Mouse (Mus musculus) layer of hippocampus, postnatal 10 days (tissue): ENCODE measurements at regions not wholly inside any gene's neighbourhood (a gene's known extent, or its start where the extent isn't known, plus 50 kb on each side); places are given as distances from the start of the nearest gene placed in this dataset.
"Not testable (repeated sequence)": the region's sequence is repeated elsewhere in the genome, so short reads cannot be mapped to it uniquely, and the experiment has no call there.

ENCODE experiments used
- DNase-seq, 2 experiments: peaks; one replicate each; pipeline ENCODE4 v3.0.0; 2021; ENCODE audit warnings: low spot score in 2 of 2

DNA sequence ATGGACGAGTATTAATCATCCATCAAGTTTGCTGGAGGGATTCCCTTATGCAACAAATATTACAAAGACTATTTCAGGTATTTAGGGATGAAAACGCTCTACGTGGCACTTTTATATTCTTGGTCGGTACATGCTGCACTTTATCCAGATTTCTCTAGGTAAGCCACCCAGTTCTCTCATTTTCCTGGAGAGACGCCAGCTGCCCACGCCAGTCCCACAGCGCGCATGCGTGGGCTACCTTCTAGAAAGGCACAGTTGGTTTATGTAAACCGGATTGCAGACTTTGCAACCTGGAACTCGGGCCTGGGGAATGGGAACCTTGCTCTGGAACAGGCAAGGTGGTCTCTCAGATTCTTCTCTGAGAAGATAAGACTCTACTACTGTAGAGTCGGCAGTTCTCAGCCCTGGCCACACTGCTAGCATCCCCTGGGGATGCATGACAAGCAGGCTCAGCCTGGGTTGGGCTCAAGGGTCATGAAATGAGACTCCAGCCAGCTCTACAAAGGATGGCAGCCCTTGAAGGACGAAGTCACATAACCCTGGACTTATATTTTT is 265.0 kb downstream of the Etnk1 start:
- no peak for DNase-seq

DNA sequence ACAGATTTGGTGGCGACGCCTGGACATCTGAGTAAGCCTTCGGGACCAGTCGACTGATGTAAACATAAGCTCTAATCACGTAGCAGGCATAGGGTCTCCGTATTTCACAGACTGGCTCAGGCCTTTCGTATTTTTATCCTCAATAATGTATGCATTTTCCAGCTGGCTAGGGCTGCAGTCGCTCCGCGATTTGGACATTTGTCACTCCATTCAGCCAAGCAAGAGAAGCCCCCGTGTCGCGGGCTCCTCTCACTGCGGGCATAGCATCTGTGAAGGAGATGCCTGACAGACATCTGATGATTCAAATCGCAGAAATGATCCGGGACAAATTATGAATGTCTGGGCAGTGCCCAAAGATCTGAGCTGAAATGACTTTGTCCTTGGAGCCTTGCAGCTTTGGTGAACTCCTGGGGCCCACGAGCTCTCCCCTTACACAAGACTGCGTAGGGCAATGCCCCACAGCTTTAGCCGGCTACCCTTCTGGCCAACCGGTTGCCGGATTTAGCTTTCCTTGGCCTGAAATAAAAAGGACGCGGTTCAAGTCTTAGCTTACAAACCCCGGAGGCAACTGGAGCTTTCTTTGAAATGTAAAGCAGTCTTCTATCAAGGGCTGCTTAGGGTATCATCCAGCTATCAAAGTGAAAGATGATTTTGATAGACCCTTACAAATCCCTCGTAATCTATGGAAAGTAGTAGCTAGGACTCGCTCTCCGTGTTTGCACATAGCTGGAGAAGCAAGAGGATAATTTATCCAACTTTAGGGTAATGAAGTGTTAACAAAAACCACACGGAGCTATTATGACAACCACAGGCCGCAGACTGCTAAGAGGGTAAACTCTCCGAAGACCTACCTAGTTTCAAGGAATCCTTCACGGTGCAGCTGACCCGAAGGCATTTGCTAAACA is 270.6 kb downstream of the Etnk1 start:
- DNase-seq, result no peak

DNA sequence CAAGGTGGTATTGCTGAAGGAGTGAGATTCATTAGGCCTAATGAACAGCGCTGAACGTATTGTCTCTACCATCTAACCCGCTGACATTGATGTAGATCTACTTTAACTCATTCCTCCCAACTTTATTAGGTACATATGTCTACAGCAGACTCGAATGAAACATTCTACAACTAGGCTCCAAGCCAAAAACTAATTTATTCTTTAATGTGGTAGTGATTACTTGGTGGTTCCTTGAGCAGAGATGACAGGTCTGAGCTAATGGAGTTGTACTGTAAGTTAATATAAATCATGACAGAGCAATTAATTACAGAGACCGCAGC is 271.2 kb downstream of the Etnk1 start:
- DNase-seq, result no peak

DNA sequence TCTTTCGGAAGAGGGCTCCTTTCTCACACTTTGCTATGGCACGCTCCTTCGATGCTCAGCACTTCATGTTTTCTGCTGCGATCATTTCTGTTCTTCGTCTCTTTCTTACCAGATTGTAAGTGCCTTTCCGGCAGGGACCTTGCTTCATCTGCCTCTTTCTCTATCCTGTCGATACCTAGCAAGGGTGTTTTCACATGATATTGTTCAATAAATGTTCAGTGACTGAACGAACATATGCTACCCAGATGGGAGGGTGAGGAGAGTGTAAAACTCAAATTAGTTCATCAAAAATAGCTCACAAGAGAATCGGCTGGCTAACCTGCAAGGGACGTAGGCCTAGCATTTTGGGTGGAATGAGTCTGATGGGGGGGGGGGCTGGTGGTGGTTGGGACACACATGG is 272.5 kb downstream of the Etnk1 start:
- no peak for DNase-seq

DNA sequence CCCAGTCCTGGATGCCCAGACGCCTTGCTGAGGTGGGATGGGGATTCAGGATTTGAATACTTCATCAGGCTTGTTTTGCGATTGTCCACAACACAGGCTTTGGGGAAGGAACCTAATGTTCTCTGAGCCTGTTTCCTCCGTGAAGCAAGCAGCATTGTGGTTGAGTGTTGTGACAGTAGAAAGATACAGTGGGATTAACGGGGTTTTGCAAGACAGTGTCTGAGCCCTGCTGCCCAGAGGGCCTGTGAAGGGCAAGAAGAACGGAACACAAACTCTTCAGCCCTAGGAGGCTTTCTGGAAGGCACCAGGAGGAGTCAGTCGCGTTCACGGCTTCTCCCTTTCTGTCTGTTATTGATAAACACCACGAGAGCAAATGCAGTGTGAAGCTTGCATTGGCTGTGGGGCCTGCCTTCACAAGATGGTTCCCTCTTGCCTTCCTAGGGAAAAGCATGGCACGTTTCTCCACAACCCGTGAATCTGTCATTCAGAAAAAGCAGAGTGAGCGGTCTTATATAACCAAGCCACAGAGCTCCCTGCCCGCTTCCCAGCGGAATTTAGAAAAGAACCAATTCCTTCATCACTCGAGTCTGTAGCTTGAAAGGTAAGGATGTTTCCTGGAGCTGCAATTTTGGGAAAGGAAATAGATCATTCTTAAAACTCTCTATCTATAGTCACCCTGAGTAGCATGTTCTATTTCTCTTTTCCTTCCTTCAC is 273.4 kb downstream of the Etnk1 start:
- no peak for DNase-seq

DNA sequence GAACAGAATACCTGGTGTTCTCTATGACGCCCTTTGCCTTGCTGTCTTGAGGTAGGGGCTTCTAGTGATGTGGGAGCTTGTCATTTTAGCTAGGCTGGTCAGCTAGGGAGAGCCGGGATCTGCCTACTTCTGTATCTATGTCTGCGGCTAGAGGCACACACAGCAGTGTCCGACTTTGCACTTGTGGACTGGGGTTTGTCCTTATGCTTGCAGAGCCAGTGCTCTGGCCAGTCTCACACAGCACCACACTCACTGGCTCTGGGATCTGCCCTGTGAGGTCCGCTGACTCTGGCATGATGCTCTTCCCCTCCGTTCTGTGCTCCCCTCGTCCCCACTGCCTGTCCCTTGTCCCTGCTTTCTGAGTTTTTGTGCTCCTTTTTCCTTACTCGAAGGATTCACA is 275.3 kb downstream of the Etnk1 start:
- no peak for DNase-seq

DNA sequence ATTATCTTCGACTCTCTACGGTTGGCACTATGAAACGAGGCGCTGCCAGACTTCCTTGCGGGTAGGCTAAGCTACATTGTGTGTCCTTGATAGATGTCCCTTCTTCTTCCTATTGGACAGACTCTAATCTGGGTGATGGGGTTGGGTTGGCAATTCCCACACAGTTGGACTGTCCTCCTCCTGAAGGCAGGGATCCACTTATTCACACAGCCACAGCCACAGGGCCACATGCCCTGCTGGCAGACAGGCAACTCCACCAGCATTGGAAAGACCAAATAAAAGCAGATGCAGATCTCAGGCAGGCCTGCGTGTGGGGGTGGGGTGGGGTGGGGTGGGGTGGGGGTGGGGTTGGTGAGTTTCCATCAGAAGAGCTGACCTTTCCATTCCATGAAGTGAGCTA is 276.4 kb downstream of the Etnk1 start:
- no peak for DNase-seq

DNA sequence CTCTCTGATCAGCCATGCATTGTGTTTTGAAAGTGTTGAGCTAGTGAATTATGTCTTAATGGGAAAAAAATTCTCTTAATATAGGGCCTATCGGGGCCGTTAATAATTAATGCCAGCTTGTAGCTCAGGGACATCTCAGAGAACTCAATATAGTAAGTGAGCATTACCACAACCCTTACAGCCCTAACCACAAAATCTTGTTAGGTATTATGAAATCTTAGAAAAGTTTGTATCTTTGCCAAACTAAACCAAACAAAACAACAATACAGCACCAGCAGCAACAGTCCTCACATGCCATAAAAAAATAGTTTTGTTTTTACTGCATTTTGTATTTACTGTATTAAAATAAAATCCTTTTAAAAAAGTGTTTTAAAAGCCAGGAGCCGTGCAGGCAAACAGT is 277.8 kb downstream of the Etnk1 start:
- no peak for DNase-seq

DNA sequence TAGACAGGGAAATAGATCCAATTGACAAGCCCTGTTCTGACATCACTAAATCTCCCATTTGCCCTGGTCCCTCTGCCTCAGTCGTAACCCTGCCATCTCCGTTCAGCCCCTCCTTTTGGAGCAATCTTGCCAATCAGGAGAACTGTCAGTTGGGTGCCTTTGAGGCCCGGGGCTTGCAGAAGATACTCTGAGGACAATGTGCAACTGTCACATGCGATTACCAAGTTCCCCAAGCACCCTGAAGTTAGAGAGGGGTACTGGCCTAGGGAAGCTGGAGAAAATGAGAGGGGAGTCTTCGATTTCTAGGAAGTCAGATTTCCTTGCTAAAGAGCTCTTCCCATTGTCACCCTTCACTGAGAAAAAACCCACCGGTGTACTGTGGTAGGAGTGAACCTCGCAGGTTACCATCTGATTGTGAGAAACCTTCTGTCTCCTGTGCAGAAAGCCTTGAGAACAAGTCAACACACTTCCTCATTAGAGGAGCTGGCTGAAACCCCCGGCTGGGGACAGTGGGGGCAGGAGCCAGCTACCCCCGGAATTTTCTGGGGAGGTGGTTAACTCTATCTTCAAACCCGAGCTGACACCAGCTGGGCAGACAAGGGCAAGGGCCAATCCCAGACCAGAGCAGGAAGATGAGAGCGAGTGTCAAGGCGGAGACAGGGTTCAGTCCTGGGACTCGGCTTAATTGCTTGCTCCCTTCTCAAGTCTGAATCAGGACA is 279.0 kb downstream of the Etnk1 start:
- DNase-seq, result no peak

DNA sequence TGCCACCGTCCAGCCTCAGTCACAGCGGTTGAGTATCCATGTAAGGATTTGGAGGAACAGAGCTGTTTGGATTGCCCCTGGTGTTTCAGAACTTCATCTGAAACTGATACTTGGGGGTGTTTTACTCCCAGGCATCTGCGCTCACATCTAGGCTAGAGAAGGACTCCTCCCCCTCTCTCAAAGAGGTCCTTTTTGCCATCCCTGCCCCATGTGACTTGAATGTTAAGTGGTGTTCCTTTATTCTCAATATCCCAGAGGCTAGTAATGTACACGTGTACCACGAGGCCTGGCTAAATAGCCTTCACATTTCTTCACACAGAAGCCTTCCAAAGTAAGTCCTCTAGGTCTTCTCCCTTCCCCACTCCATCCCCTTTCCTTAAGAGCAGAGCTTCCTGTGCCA is 280.0 kb downstream of the Etnk1 start:
- DNase-seq, result no peak

DNA sequence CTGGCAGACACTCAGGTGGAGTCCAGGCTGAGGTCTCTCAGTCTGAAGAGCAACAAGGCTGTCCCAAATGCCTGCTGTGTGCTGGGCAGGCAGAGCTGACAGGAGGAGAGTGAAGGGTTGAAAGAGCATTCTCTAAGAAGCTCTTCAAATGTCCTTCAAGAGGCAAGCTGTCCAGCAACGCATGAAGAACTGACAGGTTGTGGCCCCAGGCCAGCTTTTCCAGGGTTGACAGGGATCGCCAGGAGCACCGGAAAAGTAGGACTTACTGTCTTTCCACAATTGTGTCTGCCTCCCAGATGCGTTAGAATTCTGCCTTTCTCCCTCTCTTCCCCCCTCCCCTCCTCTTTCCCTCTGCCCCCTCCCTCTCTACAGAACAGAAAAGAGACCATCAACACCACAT is 282.1 kb downstream of the Etnk1 start:
- DNase-seq, result no peak

DNA sequence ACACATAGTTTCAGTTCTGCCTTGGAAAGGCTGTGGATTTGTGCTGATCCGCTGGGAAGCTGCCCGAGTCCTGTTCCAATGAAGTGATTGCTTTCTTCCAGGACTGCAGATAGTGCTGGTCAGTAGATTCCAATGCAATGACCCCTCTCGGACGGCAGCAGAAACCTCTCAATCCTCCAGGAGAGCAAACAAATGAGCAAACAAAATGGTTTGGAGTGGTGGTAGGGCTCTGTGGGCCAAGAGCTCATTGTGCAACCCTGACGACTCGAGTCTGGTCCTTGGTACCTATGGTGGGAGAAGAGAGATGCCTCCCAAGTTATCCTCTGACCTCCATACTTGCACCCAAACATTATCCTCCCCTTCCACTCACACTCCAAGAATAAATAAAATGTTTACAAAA is 284.8 kb downstream of the Etnk1 start:
- no peak for DNase-seq

DNA sequence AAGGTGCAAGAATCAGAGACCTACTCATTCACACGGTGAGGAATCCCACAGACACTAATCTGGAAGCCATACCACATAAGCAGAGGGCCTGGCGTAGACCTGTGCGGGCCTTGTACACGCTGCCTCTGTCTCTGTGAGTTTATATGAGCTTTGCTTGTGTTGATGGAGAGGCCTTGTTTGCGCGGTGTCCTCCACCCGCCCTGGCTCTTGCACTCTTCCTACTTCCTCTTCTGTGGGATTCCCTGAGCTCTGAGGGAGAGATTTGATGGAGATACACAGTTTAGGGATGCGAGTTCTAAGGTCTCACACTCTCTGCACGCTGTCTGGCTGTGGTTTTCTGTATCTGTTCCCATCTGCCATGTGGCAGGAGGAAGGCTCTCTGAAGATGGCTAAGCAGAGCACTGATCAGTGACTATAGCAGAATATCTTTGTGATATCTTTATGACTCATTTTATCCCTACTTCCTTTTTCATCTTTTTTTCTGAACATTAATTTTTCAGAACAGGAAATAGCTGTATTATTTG is 287.7 kb downstream of the Etnk1 start:
- DNase-seq, result no peak

DNA sequence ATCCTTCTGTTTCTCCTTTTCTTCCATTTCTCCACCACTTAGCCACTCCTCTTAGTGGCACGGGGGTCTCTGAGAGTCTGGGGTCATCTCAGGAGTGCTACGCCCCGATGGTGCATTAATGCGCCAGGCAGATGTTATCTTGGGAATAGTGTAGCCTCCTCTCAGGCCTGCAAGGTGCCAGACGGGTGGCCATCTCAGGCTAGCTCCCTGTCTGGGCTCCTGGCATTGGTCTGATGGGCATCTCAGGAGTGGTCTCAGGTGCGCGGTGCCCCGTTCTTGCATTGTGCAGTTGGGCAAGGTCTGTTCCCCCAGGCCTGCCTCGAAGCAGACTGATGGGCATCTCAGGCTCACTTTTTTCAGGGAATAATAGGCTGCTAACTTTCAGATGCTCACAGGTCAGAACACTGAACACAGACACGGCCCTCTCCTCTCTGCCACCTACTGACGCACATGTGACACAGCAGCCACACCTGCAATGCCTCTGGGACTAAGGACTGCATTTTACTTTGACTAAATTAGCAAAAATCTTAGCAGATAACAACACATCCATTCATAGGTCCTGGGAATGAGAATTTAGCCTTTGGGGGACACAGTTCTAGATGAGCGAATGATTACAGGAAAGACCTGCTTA is 298.0 kb downstream of the Etnk1 start:
- DNase-seq, result no peak

DNA sequence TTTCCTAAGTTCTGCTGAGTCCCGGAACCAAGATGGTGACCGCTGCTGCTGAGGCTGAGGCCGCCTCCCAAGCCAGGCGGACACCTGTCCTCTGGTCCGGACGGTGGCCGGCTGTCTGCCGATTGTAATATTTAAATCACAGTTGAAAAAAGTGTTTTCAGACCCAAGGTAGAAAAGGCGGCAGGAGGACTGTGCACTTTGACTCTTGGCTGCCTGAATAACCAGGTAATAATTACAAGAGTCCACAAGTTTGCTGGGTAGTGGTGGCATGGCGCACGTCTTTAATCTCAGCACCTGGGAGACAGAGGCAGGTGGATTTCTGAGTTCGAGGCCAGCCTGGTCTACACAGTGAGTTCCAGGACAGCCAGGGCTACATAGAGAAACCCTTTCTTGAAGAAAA is 305.7 kb downstream of the Etnk1 start:
- DNase-seq, result not testable (repeated sequence)

DNA sequence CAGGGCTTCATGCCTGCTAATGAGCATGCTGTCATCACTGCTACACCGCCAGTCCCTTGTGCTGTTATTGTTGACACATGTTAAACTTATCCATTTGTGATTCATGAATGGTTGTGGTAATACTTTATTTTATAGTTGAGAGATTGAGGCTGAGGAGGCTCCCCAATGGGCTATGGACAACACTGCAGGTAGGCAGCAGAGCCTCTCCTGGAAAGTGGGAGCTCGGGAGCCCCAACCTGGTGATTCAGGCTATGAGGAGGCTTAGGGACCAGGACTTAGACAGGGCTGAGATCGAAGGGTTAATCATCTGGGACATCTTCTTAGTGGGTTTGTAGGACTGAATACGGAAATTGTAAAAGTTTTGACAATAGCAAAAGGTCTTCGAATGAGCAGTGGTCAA is 307.4 kb downstream of the Etnk1 start:
- DNase-seq, result no peak

DNA sequence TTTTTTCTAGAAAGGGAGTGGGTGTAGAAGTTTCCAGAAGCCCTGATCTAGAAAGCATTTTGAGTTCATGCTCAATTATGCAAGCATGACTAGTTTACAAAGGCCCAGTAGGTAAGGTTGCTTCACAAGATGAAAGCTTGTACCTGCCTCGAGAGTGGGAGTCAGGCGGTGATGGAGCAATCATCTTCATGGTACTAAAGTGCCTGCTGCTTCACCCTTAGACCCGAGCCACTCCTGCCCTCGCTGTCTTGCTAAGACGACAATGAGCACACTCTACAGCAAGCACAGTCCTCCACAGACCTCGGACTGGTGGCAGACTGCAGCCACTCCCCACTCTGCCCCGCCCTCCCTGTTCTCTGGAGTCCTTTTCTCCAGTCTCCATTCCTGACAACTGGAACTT is 308.3 kb downstream of the Etnk1 start:
- no peak for DNase-seq

DNA sequence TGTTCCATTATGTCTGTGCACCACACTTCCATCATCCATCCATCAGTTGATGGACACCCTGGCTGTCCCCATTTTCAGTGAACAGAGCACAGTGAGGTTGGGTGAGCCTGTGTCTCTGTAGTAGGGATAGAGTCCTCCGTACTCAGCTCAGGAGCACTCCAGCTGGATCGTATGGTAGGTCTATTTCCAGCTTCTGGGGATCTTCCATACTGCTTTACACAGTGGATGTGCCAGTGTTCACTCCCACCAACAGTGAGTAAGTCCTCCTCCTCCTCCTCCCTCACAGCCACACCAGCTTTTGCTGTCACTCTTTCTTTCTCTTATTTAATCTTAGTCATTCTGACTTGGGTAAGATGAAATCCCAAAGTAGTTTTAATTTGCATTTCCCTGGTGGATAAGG is 310.4 kb downstream of the Etnk1 start:
- DNase-seq, result no peak

DNA sequence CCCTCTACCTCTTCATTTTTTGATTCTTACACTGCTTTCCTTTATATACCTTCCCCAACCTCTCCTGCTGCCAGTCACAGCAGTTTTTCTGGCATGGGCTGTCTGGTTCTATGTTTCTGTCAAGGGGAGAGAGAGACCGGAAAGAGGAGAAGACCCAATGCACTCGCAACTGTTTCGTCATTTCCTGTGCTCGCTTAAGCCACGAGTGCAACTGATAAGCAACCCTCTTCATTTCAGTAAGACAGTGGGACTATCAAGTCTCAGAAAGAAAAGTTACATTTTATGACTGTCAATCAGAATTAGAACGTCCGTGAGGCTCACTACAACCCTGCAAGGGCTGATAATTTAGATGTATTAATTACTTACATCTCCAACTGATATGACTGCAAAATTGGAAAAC is 312.2 kb downstream of the Etnk1 start:
- DNase-seq, result no peak

DNA sequence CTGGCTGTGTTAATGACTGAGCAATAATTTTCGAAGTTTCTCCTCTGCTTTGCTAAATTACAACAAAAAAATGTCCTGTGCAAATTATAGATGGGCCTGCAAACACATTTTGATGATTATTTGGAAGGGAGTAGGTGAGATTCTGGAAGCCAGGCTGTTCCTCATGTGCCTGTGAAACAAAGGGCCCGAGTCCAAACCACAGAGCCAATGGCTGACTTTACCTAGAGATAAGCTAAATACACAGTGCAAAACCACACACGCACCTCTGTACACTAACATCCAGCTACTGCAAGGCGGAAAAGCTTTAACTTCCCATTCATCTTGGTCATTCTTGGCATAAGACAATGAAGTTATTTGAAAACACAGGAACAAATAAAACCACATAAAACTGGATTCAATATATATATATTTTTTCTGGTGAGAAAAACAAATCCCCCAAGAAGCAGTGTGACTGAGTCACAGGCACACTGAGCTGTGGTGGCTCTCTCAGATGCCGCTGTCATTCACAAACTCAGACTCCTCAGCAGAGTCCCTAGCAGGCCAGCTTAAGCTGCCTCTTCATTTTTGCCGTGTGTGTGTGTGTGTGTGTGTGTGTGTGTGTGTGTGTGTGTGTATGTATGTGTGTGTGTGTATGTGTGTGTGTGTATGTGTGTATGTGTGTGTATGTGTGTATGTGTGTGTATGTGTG is 312.8 kb downstream of the Etnk1 start:
- DNase-seq, result no peak

DNA sequence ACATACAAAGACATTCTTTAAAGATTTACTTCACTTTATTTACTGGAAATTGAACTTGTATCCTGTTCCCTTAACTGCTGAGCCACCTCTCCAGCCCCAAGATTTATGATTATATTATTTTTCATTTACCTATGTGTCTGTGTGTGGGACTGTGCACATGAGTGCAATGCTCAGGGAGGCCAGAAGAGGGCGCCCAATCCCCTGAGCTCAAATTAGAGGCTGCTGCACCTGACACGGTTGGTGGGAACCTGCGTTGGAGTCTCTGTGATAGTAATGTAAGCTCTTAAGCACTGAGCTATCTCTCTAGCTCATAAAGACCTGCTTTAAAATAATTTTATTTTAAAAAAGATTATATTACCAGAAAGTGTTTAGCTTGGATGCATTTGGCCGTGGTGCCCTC is 315.3 kb downstream of the Etnk1 start:
- no peak for DNase-seq
